Mouse (Mus musculus): ENCODE data around the gene Ccdc85c.

Ccdc85c gene

DNA sequence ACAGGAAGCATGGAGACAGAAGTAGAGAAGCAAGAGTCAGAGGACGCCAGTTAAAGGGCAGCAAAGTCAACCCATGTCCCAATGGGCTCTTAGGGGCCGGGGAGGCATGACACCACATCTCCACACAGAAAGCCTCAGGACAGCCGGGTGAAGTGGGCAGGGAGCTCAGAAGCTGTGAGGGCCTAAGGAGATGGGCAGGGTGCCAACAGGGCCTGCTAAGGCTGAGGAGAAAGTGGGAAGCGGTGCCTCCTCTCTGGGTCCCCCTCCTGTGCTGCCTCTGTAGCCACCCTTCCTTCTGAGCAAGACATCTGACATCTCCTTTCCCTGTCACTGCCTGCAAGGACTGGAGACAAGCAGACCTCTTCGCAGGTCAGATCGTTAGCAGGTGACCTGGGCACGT is 49.4 kb downstream of the Ccdc85c start:
- peaks cover 68% of the 10 kb centered on the region for H3K4me1 ChIP-seq (replicated peaks; ENCODE audit: low read depth, low read length)
- TF ChIP-seq CTCF (conservative IDR thresholded peaks at IDR 0.05; ENCODE audit: low read length) = no peak
- TF ChIP-seq POU5F1 (IDR thresholded peaks at IDR 0.05; ENCODE audit: borderline replicate concordance, low read length) = no peak
- no peak for TF ChIP-seq NANOG (IDR thresholded peaks at IDR 0.05; ENCODE audit: borderline replicate concordance, low read length)
- no peaks in the 10 kb centered on the region for H3K9me3 ChIP-seq (ENCODE audit: low read length)
- no peaks in the 10 kb centered on the region for H3K27me3 ChIP-seq (ENCODE audit: insufficient read depth, low read length)
- 0 out of 2 replicates have a peak, but pooled peaks cover 7% of the 10 kb centered on the region for H3K36me3 ChIP-seq (ENCODE audit: insufficient read depth, low read length)
- H3K4me3 ChIP-seq (replicated peaks; ENCODE audit: low read length) = no peak overlapping the region

GRCm38 (mm10) chr12:108223357-108223756 is 51.9 kb downstream of the Ccdc85c start:
- Histone ChIP-seq H3K4me3 (replicated peaks; ENCODE audit: low read length) (peak overlapping the region; percentile 62), H3K4me1 (replicated peaks; ENCODE audit: low read depth, low read length) (peaks cover 81% of the 10 kb centered on the region), H3K9me3 (ENCODE audit: low read length) (no peaks in the 10 kb centered on the region), H3K27me3 (ENCODE audit: insufficient read depth, low read length) (no peaks in the 10 kb centered on the region), H3K36me3 (ENCODE audit: insufficient read depth, low read length) (0 out of 2 replicates have a peak, but pooled peaks cover 7% of the 10 kb centered on the region)
- TF ChIP-seq CTCF (conservative IDR thresholded peaks at IDR 0.05; ENCODE audit: low read length) (no peak), NANOG (IDR thresholded peaks at IDR 0.05; ENCODE audit: borderline replicate concordance, low read length) (no peak), POU5F1 (IDR thresholded peaks at IDR 0.05; ENCODE audit: borderline replicate concordance, low read length) (no peak)

DNA sequence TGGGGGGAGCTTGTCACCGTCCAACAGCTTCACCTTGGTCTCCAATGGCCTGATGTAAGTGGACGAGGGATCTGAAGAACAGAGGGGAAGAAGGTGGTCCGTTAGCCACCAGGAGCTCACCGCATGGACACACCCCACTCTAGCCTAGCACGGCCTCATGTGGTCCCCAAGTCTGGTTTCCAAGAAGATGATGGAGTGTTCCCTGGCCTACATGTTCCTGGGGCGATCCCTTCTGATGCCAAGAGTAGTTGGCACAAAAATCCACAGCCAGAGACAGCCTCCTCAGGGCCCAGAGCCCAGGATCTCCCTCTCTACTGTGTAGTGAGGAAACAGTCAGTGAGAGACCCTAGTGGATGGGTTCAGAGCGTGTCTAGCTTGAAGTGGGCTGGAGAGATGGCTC is 53.5 kb downstream of the Ccdc85c start:
- TF ChIP-seq CTCF (conservative IDR thresholded peaks at IDR 0.05; ENCODE audit: low read length) (no peak), NANOG (IDR thresholded peaks at IDR 0.05; ENCODE audit: borderline replicate concordance, low read length) (no peak), POU5F1 (IDR thresholded peaks at IDR 0.05; ENCODE audit: borderline replicate concordance, low read length) (no peak)
- H3K4me1 ChIP-seq (replicated peaks; ENCODE audit: low read depth, low read length) = peaks cover 85% of the 10 kb centered on the region
- no peak overlapping the region for H3K4me3 ChIP-seq (replicated peaks; ENCODE audit: low read length)
- H3K36me3 ChIP-seq (ENCODE audit: insufficient read depth, low read length) = 0 out of 2 replicates have a peak, but pooled peaks cover 5% of the 10 kb centered on the region
- no peaks in the 10 kb centered on the region for H3K9me3 ChIP-seq (ENCODE audit: low read length)
- H3K27me3 ChIP-seq (ENCODE audit: insufficient read depth, low read length) = no peaks in the 10 kb centered on the region

- 0 out of 2 replicates have a peak, but pooled peaks cover 5% of the 10 kb centered on the region for H3K36me3 ChIP-seq (ENCODE audit: insufficient read depth, low read length)
- no peaks in the 10 kb centered on the region for H3K27me3 ChIP-seq (ENCODE audit: insufficient read depth, low read length)
- TF ChIP-seq CTCF (conservative IDR thresholded peaks at IDR 0.05; ENCODE audit: low read length) (peak; percentile 11), POU5F1 (IDR thresholded peaks at IDR 0.05; ENCODE audit: borderline replicate concordance, low read length) (no peak), NANOG (IDR thresholded peaks at IDR 0.05; ENCODE audit: borderline replicate concordance, low read length) (no peak)
- H3K4me1 ChIP-seq (replicated peaks; ENCODE audit: low read depth, low read length) = peaks cover 88% of the 10 kb centered on the region
- H3K9me3 ChIP-seq (ENCODE audit: low read length) = no peaks in the 10 kb centered on the region
- no peak overlapping the region for H3K4me3 ChIP-seq (replicated peaks; ENCODE audit: low read length)
Observed at GRCm38 (mm10) chr12:108221206-108221605, 54.0 kb downstream of the Ccdc85c start.

DNA sequence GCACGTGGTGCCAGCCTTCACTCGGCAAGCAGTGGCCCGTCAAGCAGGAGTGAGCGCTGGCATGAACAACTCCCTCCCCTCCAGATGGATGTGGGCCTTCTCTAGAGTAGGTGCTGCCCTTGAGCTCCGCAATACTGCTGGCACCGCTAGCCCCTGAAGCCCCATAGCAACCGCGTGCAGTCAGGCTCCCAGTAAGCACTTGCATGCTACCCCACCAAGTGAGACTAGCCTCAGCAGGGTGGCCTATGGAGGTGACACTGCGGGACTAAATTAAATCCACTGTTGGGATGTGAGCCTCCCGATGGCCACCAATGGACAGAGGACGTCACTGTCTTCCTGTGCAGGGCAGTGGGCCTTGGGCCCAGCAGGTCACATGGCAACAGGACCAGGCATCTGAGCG is 54.6 kb downstream of the Ccdc85c start:
- Histone ChIP-seq H3K4me3 (replicated peaks; ENCODE audit: low read length) (no peak overlapping the region), H3K36me3 (ENCODE audit: insufficient read depth, low read length) (0 out of 2 replicates have a peak, but pooled peaks cover 5% of the 10 kb centered on the region), H3K9me3 (ENCODE audit: low read length) (no peaks in the 10 kb centered on the region), H3K4me1 (replicated peaks; ENCODE audit: low read depth, low read length) (peaks cover 83% of the 10 kb centered on the region), H3K27me3 (ENCODE audit: insufficient read depth, low read length) (no peaks in the 10 kb centered on the region)
- no peak for TF ChIP-seq CTCF (conservative IDR thresholded peaks at IDR 0.05; ENCODE audit: low read length)
- TF ChIP-seq POU5F1 (IDR thresholded peaks at IDR 0.05; ENCODE audit: borderline replicate concordance, low read length) = no peak
- no peak for TF ChIP-seq NANOG (IDR thresholded peaks at IDR 0.05; ENCODE audit: borderline replicate concordance, low read length)

DNA sequence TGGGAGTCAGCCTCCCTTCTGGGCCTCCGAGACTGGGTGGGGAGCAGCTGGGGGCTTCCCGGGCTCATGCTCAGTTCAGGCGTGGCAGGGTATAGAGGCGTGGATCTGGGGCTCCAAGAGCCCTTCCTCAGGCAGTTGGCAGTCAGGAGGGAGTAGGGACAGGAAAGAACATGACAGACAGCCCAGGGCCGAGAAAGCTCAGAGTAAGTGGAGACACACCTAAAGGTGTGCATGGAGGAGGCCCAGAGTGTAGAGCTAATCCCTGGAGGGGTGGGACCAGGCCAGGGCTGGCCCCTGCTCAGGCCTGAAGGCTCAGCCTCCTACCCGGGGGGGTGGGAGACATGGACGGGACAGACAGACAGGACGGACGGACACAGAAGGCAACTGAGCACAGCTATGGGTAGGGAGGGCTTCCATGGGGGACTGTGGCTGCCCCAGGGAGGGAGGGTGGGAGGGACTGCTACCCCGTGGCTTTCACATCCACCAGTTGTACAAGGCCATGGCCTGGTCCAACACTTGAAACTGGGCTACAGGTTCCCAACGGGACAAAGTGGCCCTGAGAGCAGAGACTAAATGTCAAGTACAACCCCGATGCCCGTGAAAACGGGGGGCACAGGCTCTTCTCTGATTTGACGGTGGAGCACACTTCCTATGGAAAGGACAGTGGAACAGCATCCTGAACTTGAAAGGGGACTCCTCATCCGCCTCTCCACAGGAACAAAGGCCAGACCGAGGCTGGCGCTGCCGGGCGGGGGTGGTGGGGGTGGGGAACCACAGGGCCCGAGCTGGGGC is 55.2 kb downstream of the Ccdc85c start:
- Histone ChIP-seq H3K4me3 (replicated peaks; ENCODE audit: low read length) (no peak overlapping the region), H3K9me3 (ENCODE audit: low read length) (no peaks in the 10 kb centered on the region), H3K36me3 (ENCODE audit: insufficient read depth, low read length) (0 out of 2 replicates have a peak, but pooled peaks cover 5% of the 10 kb centered on the region), H3K4me1 (replicated peaks; ENCODE audit: low read depth, low read length) (peaks cover 81% of the 10 kb centered on the region), H3K27me3 (ENCODE audit: insufficient read depth, low read length) (no peaks in the 10 kb centered on the region)
- TF ChIP-seq POU5F1 (IDR thresholded peaks at IDR 0.05; ENCODE audit: borderline replicate concordance, low read length) = no peak
- no peak for TF ChIP-seq NANOG (IDR thresholded peaks at IDR 0.05; ENCODE audit: borderline replicate concordance, low read length)
- TF ChIP-seq CTCF (conservative IDR thresholded peaks at IDR 0.05; ENCODE audit: low read length) = no peak

- TF ChIP-seq NANOG (IDR thresholded peaks at IDR 0.05; ENCODE audit: borderline replicate concordance, low read length) = no peak
- no peak for TF ChIP-seq POU5F1 (IDR thresholded peaks at IDR 0.05; ENCODE audit: borderline replicate concordance, low read length)
- no peak for TF ChIP-seq CTCF (conservative IDR thresholded peaks at IDR 0.05; ENCODE audit: low read length)
- Histone ChIP-seq H3K9me3 (ENCODE audit: low read length) (no peaks in the 10 kb centered on the region), H3K4me3 (replicated peaks; ENCODE audit: low read length) (no peak overlapping the region)
Observed at GRCm38 (mm10) chr12:108219163-108219562, 56.1 kb downstream of the Ccdc85c start.

GRCm38 (mm10) chr12:108217572-108217971 is 57.7 kb downstream of the Ccdc85c start:
- no peaks in the 10 kb centered on the region for H3K27me3 ChIP-seq (ENCODE audit: insufficient read depth, low read length)
- peaks cover 77% of the 10 kb centered on the region for H3K4me1 ChIP-seq (replicated peaks; ENCODE audit: low read depth, low read length)
- H3K9me3 ChIP-seq (ENCODE audit: low read length) = no peaks in the 10 kb centered on the region
- H3K36me3 ChIP-seq (ENCODE audit: insufficient read depth, low read length) = 0 out of 2 replicates have a peak, but pooled peaks cover 5% of the 10 kb centered on the region
- peak; percentile 57 for TF ChIP-seq CTCF (conservative IDR thresholded peaks at IDR 0.05; ENCODE audit: low read length)
- TF ChIP-seq POU5F1 (IDR thresholded peaks at IDR 0.05; ENCODE audit: borderline replicate concordance, low read length) = no peak
- H3K4me3 ChIP-seq (replicated peaks; ENCODE audit: low read length) = no peak overlapping the region

More at GRCm38 (mm10) chr12:108219163-108219562, 56.1 kb downstream of the Ccdc85c start:
- H3K36me3 ChIP-seq (ENCODE audit: insufficient read depth, low read length) = 0 out of 2 replicates have a peak, but pooled peaks cover 5% of the 10 kb centered on the region
- H3K27me3 ChIP-seq (ENCODE audit: insufficient read depth, low read length) = no peaks in the 10 kb centered on the region
- peaks cover 81% of the 10 kb centered on the region for H3K4me1 ChIP-seq (replicated peaks; ENCODE audit: low read depth, low read length)
